Mouse (Mus musculus) midbrain, embryonic 10.5 days (tissue): ENCODE measurements around the gene Gm16485. TPM values are rescaled to one million over a fixed set of nuclear protein-coding genes. Genes with fewer than 3 reads are reported as not detected.
A peak's percentile ranks its signal among the peaks of the same experiment; 100 is the strongest.

Source experiments
- DNase-seq: peaks from one replicate; pipeline ENCODE4 v3.0.0-alpha.2; 2017; ENCODE audit warnings: low spot score
- H3K27ac ChIP-seq: fragments of 300-500 bp; sonication (generic); replicated peaks from 2 replicates; pipeline ENCODE4 v1.5.1; 2016; ENCODE audit warnings: mild to moderate bottlenecking
- H3K27me3 ChIP-seq: fragments of 300-500 bp; sonication (generic); 2 replicates; pipeline ENCODE4 v1.6.1; 2016; ENCODE audit warnings: low read depth, mild to moderate bottlenecking; ENCODE audit not compliant: poor library complexity, severe bottlenecking
- H3K36me3 ChIP-seq: fragments of 300-500 bp; sonication (generic); 2 replicates; pipeline ENCODE4 v1.6.1; 2016; ENCODE audit warnings: mild to moderate bottlenecking, moderate library complexity
- H3K4me1 ChIP-seq: fragments of 300-500 bp; sonication (generic); 2 replicates; pipeline ENCODE4 v1.6.1; 2016
- H3K4me3 ChIP-seq: fragments of 300-500 bp; sonication (generic); 2 replicates; pipeline ENCODE4 v1.5.1; 2016; ENCODE audit warnings: mild to moderate bottlenecking, moderate library complexity
- H3K9me3 ChIP-seq: fragments of 300-500 bp; sonication (generic); replicated peaks from 2 replicates; pipeline ENCODE4 v1.6.1; 2016; ENCODE audit warnings: mild to moderate bottlenecking
- WGBS: fragments of 180-500 bp; shearing (Covaris S2); methylation state at CpG from one replicate; pipeline ENCODE4 v1.1.7; 2016; 5-methylcytosine and 5-hydroxymethylcytosine counted together
- polyA plus RNA-seq: library from polyadenylated mRNA; unstranded; fragments of >200 nt; fragmentation: Nextera tagmentation; extraction: Ambion mirVana; gene quantifications from 2 replicates; pipeline ENCODE4 v1.2.1, GENCODE M21; 2016

Gene Gm16485
- 0.05 TPM in 1 of 2 replicates, not detected in the other for polyA plus RNA-seq

- no peak for DNase-seq
- Histone ChIP-seq H3K27me3 (no peaks in the 10 kb centered on the region), H3K4me1 (no peaks in the 10 kb centered on the region), H3K36me3 (no peaks in the 10 kb centered on the region), H3K27ac (no peak within 1 kb of the TSS), H3K9me3 (no peaks in the 10 kb centered on the region), H3K4me3 (no peak within 1 kb of the TSS)
- WGBS, result 81% methylated on average over 2 of the region's 2 CpGs
Measured at GRCm38 (mm10) chr9:8971491-8971890, at the start of gene Gm16485. Gene Gm16485 (plus strand): TSS chr9:8971791.

DNA sequence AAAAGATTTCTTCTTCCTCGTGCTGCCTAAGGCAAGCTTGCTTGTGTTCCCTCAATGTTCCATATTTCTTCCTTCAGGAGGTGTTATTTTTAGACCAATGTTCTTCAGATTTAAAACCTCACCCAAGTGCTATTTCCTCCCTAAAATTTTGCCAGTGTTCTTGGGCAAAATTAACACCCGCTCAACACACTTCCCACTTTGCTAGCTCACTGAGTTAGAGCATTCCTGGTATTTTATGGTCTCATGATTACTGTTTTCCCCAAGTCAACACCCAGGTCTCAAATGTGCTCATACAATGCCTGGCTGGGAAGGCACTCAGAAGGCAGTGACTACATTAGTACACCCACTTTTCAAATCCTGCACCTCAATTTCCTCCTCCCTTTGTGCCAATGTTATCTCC, 44.0 kb upstream of the Gm16485 start:
- no peaks in the 10 kb centered on the region for H3K9me3 ChIP-seq
- no peaks in the 10 kb centered on the region for H3K27me3 ChIP-seq
- no peak overlapping the region for H3K27ac ChIP-seq
- no peak overlapping the region for H3K4me3 ChIP-seq
- DNase-seq, result no peak
- WGBS, result 85% methylated on average over 2 of the region's 2 CpGs
- no peaks in the 10 kb centered on the region for H3K4me1 ChIP-seq
- no peaks in the 10 kb centered on the region for H3K36me3 ChIP-seq

GRCm38 (mm10) chr9:8937753-8938152, 33.8 kb upstream of the Gm16485 start:
- WGBS, result 55% methylated on average over 1 of the region's 1 CpGs
- no peaks in the 10 kb centered on the region for H3K4me1 ChIP-seq
- H3K27ac ChIP-seq, result no peak overlapping the region

DNA sequence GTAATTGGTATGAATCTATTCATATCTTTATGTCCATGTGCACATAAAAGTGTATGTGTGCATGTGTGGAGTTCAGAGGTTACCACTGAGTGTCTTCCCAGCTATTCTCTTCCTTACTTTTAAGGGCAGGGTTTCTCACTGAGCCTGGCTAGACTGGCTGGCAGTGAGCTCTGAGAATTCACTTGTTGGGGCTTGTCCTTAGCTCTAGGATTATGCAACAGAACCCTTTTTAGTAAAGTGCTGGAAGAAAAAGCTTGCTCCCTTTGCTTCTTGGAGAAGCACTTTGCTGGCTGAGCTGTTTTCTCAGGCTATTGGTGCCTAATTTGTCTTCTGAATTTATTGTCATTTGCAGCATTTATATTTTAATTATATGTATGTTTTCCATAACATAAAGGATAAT, 18.3 kb upstream of the Gm16485 start:
- Histone ChIP-seq H3K9me3 (no peaks in the 10 kb centered on the region), H3K27me3 (no peaks in the 10 kb centered on the region), H3K36me3 (no peaks in the 10 kb centered on the region), H3K27ac (no peak overlapping the region), H3K4me3 (no peak overlapping the region), H3K4me1 (no peaks in the 10 kb centered on the region)
- DNase-seq, result no peak

More at GRCm38 (mm10) chr9:8937753-8938152, 33.8 kb upstream of the Gm16485 start:
- no peak for DNase-seq
- Histone ChIP-seq H3K27me3 (no peaks in the 10 kb centered on the region), H3K4me3 (no peak overlapping the region), H3K9me3 (no peaks in the 10 kb centered on the region), H3K36me3 (no peaks in the 10 kb centered on the region)

- WGBS, result 68% methylated on average over 8 of the region's 8 CpGs
- Histone ChIP-seq H3K27me3 (no peaks in the 10 kb centered on the region), H3K4me1 (no peaks in the 10 kb centered on the region), H3K4me3 (no peak overlapping the region), H3K36me3 (no peaks in the 10 kb centered on the region), H3K27ac (no peak overlapping the region), H3K9me3 (no peaks in the 10 kb centered on the region)
- peak; percentile 26 for DNase-seq
Measured at GRCm38 (mm10) chr9:8964512-8965133, 7.0 kb upstream of the Gm16485 start.

- no peak for DNase-seq
- Histone ChIP-seq H3K9me3 (no peaks in the 10 kb centered on the region), H3K4me3 (no peak overlapping the region), H3K36me3 (no peaks in the 10 kb centered on the region), H3K27ac (no peak overlapping the region), H3K27me3 (no peaks in the 10 kb centered on the region), H3K4me1 (no peaks in the 10 kb centered on the region)
- 80% methylated on average over 7 of the region's 7 CpGs for WGBS
Measured at GRCm38 (mm10) chr9:8970240-8970639, 1.4 kb upstream of the Gm16485 start.

DNA sequence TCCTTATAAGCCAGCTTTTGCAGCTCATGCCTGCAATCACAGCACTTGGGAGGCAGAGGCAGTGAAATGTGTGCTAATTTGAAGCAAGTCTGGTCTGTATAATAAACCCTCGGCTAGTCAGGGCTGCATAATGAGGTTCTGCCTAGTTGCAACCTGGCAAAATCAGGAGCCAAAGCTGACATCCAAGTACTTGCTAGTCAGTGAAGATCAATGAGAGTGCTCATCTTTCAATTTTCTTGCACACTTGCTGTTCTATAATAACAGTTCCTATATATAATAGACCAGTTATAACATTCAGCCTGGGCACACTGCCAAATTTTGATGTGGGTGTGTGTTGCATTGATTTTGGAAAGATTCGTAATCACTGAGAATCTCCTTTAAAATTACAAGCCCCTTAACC, 6.2 kb downstream of the Gm16485 start:
- Histone ChIP-seq H3K36me3 (no peaks in the 10 kb centered on the region), H3K9me3 (no peaks in the 10 kb centered on the region), H3K27ac (no peak overlapping the region), H3K4me3 (no peak overlapping the region), H3K4me1 (no peaks in the 10 kb centered on the region), H3K27me3 (no peaks in the 10 kb centered on the region)
- no peak for DNase-seq
- 72% methylated on average over 2 of the region's 2 CpGs for WGBS

DNA sequence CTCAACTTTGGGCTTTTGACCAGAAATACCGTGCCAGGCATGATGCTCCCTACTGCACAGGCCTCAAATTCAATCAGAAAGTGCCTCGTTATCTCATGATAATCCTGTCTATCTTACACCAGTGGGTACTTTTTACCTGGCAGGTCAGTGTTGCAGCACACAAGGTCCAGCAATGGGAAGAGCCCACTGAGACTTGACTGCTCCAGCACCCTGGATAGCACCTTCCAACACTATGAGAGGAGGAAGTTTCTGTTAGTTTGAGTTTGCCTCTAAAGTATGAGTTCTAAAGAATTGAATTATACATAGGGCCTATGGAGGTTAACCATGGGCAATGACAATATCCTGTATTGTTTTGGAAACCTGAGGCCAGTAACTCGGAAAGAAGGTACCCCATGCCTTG, 10.7 kb downstream of the Gm16485 start:
- Histone ChIP-seq H3K36me3 (no peaks in the 10 kb centered on the region), H3K27me3 (no peaks in the 10 kb centered on the region), H3K4me1 (no peaks in the 10 kb centered on the region), H3K4me3 (no peak overlapping the region), H3K9me3 (no peaks in the 10 kb centered on the region), H3K27ac (no peak overlapping the region)
- 80% methylated on average over 3 of the region's 3 CpGs for WGBS
- DNase-seq, result no peak

- H3K27ac ChIP-seq, result no peak overlapping the region
- H3K4me1 ChIP-seq, result no peaks in the 10 kb centered on the region
- no peaks in the 10 kb centered on the region for H3K36me3 ChIP-seq
- no peaks in the 10 kb centered on the region for H3K27me3 ChIP-seq
- H3K4me3 ChIP-seq, result no peak overlapping the region
- no peak for DNase-seq
- H3K9me3 ChIP-seq, result no peaks in the 10 kb centered on the region
- 90% methylated on average over 2 of the region's 2 CpGs for WGBS
Measured at GRCm38 (mm10) chr9:8996494-8996893, 24.9 kb downstream of the Gm16485 start.

DNA sequence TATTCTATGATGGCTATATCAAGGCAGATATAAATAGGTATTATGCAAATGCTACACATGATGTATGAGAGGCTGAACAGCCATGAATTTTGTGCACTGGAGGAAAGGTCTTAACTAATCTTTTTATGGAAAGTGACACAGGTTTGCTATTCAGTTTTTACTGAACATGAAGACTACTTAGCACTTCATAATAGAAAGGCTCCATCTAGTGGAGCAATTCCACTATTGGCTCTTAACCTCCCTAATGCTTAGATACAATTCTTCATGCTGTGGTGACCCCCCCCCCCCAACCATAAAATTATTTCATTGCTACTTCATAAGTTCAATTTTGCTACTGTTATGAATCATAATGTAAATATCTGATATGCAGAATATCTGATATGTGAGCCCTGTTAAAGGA, 29.6 kb downstream of the Gm16485 start:
- H3K27ac ChIP-seq, result no peak overlapping the region
- H3K4me1 ChIP-seq, result no peaks in the 10 kb centered on the region
- H3K9me3 ChIP-seq, result no peaks in the 10 kb centered on the region
- no peaks in the 10 kb centered on the region for H3K27me3 ChIP-seq
- H3K4me3 ChIP-seq, result no peak overlapping the region
- DNase-seq, result no peak
- H3K36me3 ChIP-seq, result peaks cover 13% of the 10 kb centered on the region

GRCm38 (mm10) chr9:9015108-9015507, 43.5 kb downstream of the Gm16485 start:
- no peak overlapping the region for H3K4me3 ChIP-seq
- peaks cover 22% of the 10 kb centered on the region for H3K36me3 ChIP-seq
- H3K9me3 ChIP-seq, result no peaks in the 10 kb centered on the region
- H3K27me3 ChIP-seq, result no peaks in the 10 kb centered on the region
- 96% methylated on average over 2 of the region's 2 CpGs for WGBS
- H3K27ac ChIP-seq, result no peak overlapping the region
- H3K4me1 ChIP-seq, result no peaks in the 10 kb centered on the region
- DNase-seq, result no peak
